In genomic region chr3:68657589-68658245, GRCm38 (mm10) we compare ENCODE assay signal across 30 mouse cellular contexts. TPM values are rescaled to one million over a fixed set of nuclear protein-coding genes. Genes with fewer than 3 reads are reported as not detected.
A peak's percentile ranks its signal among the peaks of the same experiment; 100 is the strongest.
DNase-seq lines count a peak whose midpoint lies in the region; ATAC-seq and TF ChIP-seq lines count a peak whose summit lies in the region.
"Had no signal": no experiment of that assay in that cellular context is flagged by ENCODE, and none has a peak within 500 bp of the region (broad histone marks: within the 10 kb centered on the region; RNA-seq: fewer than 3 reads in every experiment).

No protein-coding gene starts in this region.

- DNase-seq in heart, adult 11 months: peak; percentile 53
- no peak for DNase-seq in heart, postnatal 25 days (ENCODE audit: low spot score)
- DNase-seq in heart, postnatal 0 days (ENCODE audit: low spot score): no peak
- no peak for DNase-seq in heart, adult 8-10 months (ENCODE audit: low spot score)
- DNase-seq in MEL-GATA-1-ER (ENCODE audit: extremely low read depth, low read depth): peak; percentile 22
- DNase-seq in adrenal gland, adult 8-10 months: no peak
- DNase-seq in thymus, postnatal 10 days (ENCODE audit: low spot score in 2 of 2): no peak
- DNase-seq: adrenal gland, postnatal 36 days; cerebellum, adult 9-10 months; gastrocnemius, postnatal 14 days; kidney, adult 11 months; liver; lung, postnatal 36 days; right cerebral cortex, adult 18-20 months; right cerebral cortex, postnatal 4 days; thymus, adult 2 months had no signal

- no peak overlapping the region for H3K9ac ChIP-seq in heart, postnatal 0 days (replicated peaks; ENCODE audit: low read depth, low read length)
- H3K9ac ChIP-seq: forebrain, embryonic 15.5 days; heart, embryonic 15.5 days; hindbrain, embryonic 13.5 days; liver, embryonic 15.5 days; lung, embryonic 15.5 days had no signal

- H3K4me1 ChIP-seq in heart, postnatal 0 days (ENCODE audit: control insufficient read depth, insufficient read depth): peaks cover 10% of the 10 kb centered on the region; the same call in 1 of the 2 replicates
- H3K4me1 ChIP-seq: forebrain, embryonic 15.5 days; hindbrain, embryonic 13.5 days; lung, embryonic 15.5 days; midbrain, embryonic 10.5 days had no signal

- no peak for ATAC-seq in heart, postnatal 0 days (ENCODE audit: insufficient read depth, low read depth)
- ATAC-seq in megakaryocyte progenitor cell, adult 5-6 weeks (replicated peaks; ENCODE audit: poor library complexity): peak; percentile 35; the same call in 1 of the 2 replicates
- ATAC-seq: forebrain, embryonic 15.5 days; midbrain, embryonic 16.5 days had no signal

- no peak overlapping the region for H3K4me3 ChIP-seq in heart, postnatal 0 days (ENCODE audit: low read depth, low read length)
- H3K4me3 ChIP-seq: embryonic facial prominence, embryonic 10.5 days; forebrain, embryonic 15.5 days; heart, embryonic 15.5 days; hindbrain, embryonic 13.5 days; limb, embryonic 10.5 days; liver, embryonic 15.5 days; lung, embryonic 15.5 days; midbrain, embryonic 10.5 days had no signal

- 8% methylated on average over 9 of the region's 9 CpGs for WGBS in heart, postnatal 0 days

- H3K27me3 ChIP-seq in heart, postnatal 0 days (ENCODE audit: control insufficient read depth, insufficient read depth, low read length): no peaks in the 10 kb centered on the region
- H3K27me3 ChIP-seq: CH12.LX; forebrain, embryonic 15.5 days; heart, embryonic 15.5 days; hindbrain, embryonic 13.5 days; liver, embryonic 15.5 days; lung, embryonic 15.5 days had no signal

- no peak overlapping the region for H3K27ac ChIP-seq in heart, postnatal 0 days (ENCODE audit: low read depth)
- H3K27ac ChIP-seq: embryonic facial prominence, embryonic 10.5 days; forebrain, embryonic 15.5 days; heart, embryonic 15.5 days; hindbrain, embryonic 13.5 days; limb, embryonic 10.5 days; liver, embryonic 15.5 days; lung, embryonic 15.5 days; midbrain, embryonic 10.5 days; stomach, postnatal 0 days had no signal

- no peak for TF ChIP-seq EP300 in heart, postnatal 0 days (IDR thresholded peaks at IDR 0.05; ENCODE audit: low read depth)

- H3K4me2 ChIP-seq in heart, postnatal 0 days (ENCODE audit: low read depth, low read length): 0 out of 2 replicates have a peak overlapping the region, but pooled peaks have one; percentile 7
- H3K4me2 ChIP-seq: forebrain, embryonic 15.5 days; heart, embryonic 15.5 days; hindbrain, embryonic 13.5 days; liver, embryonic 15.5 days; lung, embryonic 15.5 days had no signal

- H3K9me3 ChIP-seq in heart, postnatal 0 days (replicated peaks; ENCODE audit: control insufficient read depth, low read length): no peaks in the 10 kb centered on the region
- H3K9me3 ChIP-seq: embryonic facial prominence, embryonic 10.5 days; forebrain, embryonic 15.5 days; heart, embryonic 15.5 days; hindbrain, embryonic 13.5 days; limb, embryonic 10.5 days; liver, embryonic 15.5 days; lung, embryonic 15.5 days; midbrain, embryonic 10.5 days had no signal

- intact Hi-C loops in heart, postnatal 25 days (cut with DNase I): no loop called here

- H3K36me3 ChIP-seq in heart, postnatal 0 days (replicated peaks; ENCODE audit: control insufficient read depth, insufficient read depth, low read length): no peaks in the 10 kb centered on the region
- H3K36me3 ChIP-seq: embryonic facial prominence, embryonic 10.5 days; forebrain, embryonic 15.5 days; G1E; heart, embryonic 15.5 days; hindbrain, embryonic 13.5 days; limb, embryonic 10.5 days; liver, embryonic 15.5 days; lung, embryonic 15.5 days; midbrain, embryonic 10.5 days had no signal

- TF ChIP-seq CTCF in heart, postnatal 0 days (IDR thresholded peaks at IDR 0.05; ENCODE audit: low read depth): no peak

RNA-seq across cellular contexts. Expression of gene Il12a, which starts 32.7 kb away (rescaled TPM):
- total RNA-seq in heart, postnatal 25 days (2021): under 1 TPM in 1 of 2 experiments, not detected in 1; 0.39 TPM
- total RNA-seq in heart, postnatal 0 days (2014; rRNA removed; ENCODE audit: low replicate concordance): not detected in 2 replicates
- 0.12 and 0.21 TPM in 2 replicates for polyA plus RNA-seq in heart, postnatal 0 days (2015; fragmentation: Nextera tagmentation; extraction: Ambion mirVana)
- under 1 TPM in 3 of 4 experiments, not detected in 1; 0.22 to 0.78 (median 0.22) TPM for total RNA-seq in heart, adult 8-10 months (2022)
- 41.2 and 51.4 TPM in 2 replicates for total RNA-seq in megakaryocyte progenitor cell, adult 5-6 weeks (2015)
- 30.2 and 46.1 TPM in 2 replicates for total RNA-seq in megakaryocyte progenitor cell, adult 5-6 weeks (2017)
- 1 to 10 TPM in 1 of 4 experiments, under 1 TPM in 2, not detected in 1; 0.55 to 1.0 (median 0.67) TPM for total RNA-seq in adrenal gland, adult 8-10 months (2022)
- polyA plus RNA-seq: embryonic facial prominence, embryonic 10.5 days; G1E; heart, embryonic 15.5 days; hindbrain, embryonic 13.5 days; midbrain, embryonic 10.5 days; neural tube, embryonic 14.5 days had no signal

Comparison
In these comparisons a context has a peak if more than half of its experiments do, and no peak if none do; other contexts are left out.
1. DNase-seq: peak in heart, adult 11 months (single experiment) and MEL-GATA-1-ER (single experiment); none in heart, postnatal 25 days (single experiment), heart, postnatal 0 days (single experiment), heart, adult 8-10 months (single experiment), adrenal gland, adult 8-10 months (single experiment) and thymus, postnatal 10 days (0 of 2).
2. RNA of gene Il12a, which starts 32.7 kb away (total RNA-seq): 30.2 to 51.4 TPM in megakaryocyte progenitor cell, adult 5-6 weeks; 0.55 to 1.0 TPM in adrenal gland, adult 8-10 months, 0.39 TPM in heart, postnatal 25 days, 0.22 to 0.78 TPM in heart, adult 8-10 months and not detected in heart, postnatal 0 days; every median in the first group is over 10 times any median in the second.